Mouse (Mus musculus) fat pad, adult 2 months (tissue): Measurements from ENCODE around the gene Slc43a2.

ENCODE experiments used
- DNase-seq: peaks from one replicate; pipeline ENCODE4 v3.0.0-alpha.2; 2011; ENCODE audit warnings: low read depth, low spot score; ENCODE audit errors: extremely low read depth

The Slc43a2 gene

GRCm38 (mm10) chr11:75531469-75532242, at the start of gene Slc43a2:
Gene Slc43a2, plus strand, starts transcription at chr11:75531694.
- no peak for DNase-seq

- DNase-seq = no peak
These were observed 45.3 kb upstream of the Slc43a2 start for GRCm38 (mm10) chr11:75486192-75486591.

GRCm38 (mm10) chr11:75486601-75487285, 44.8 kb upstream of the Slc43a2 start, which contains the start of gene Prpf8:
Gene Prpf8, plus strand, starts transcription at chr11:75486816.
- no peak for DNase-seq

- DNase-seq = no peak
These were observed 44.0 kb upstream of the Slc43a2 start for GRCm38 (mm10) chr11:75487496-75487895.

GRCm38 (mm10) chr11:75494296-75495049, 37.0 kb upstream of the Slc43a2 start:
- DNase-seq = no peak

GRCm38 (mm10) chr11:75498126-75498525, 33.4 kb upstream of the Slc43a2 start:
- no peak for DNase-seq

- DNase-seq = no peak
These were observed 23.3 kb upstream of the Slc43a2 start for GRCm38 (mm10) chr11:75508162-75508561.

GRCm38 (mm10) chr11:75508904-75509303, 22.6 kb upstream of the Slc43a2 start:
- DNase-seq = no peak

- DNase-seq = no peak
These were observed 21.5 kb upstream of the Slc43a2 start, which contains the start of gene Rilp for GRCm38 (mm10) chr11:75509741-75510626. Gene Rilp, plus strand, starts transcription at chr11:75510094.

- DNase-seq = no peak
These were observed 20.9 kb upstream of the Slc43a2 start for GRCm38 (mm10) chr11:75510627-75510993.

GRCm38 (mm10) chr11:75511213-75511612, 20.3 kb upstream of the Slc43a2 start:
- no peak for DNase-seq

- no peak for DNase-seq
These were observed 19.0 kb upstream of the Slc43a2 start for GRCm38 (mm10) chr11:75512301-75513018.

GRCm38 (mm10) chr11:75513336-75513735, 18.2 kb upstream of the Slc43a2 start, which contains the start of gene Scarf1:
Gene Scarf1, plus strand, starts transcription at chr11:75513540.
- DNase-seq = no peak

GRCm38 (mm10) chr11:75515186-75515585, 16.3 kb upstream of the Slc43a2 start:
- no peak for DNase-seq

- no peak for DNase-seq
These were observed 11.5 kb upstream of the Slc43a2 start for GRCm38 (mm10) chr11:75519834-75520633.

GRCm38 (mm10) chr11:75521609-75522008, 9.9 kb upstream of the Slc43a2 start:
- no peak for DNase-seq

GRCm38 (mm10) chr11:75522793-75523192, 8.7 kb upstream of the Slc43a2 start:
- DNase-seq = no peak

GRCm38 (mm10) chr11:75525531-75526125, 5.9 kb upstream of the Slc43a2 start:
- DNase-seq = no peak

GRCm38 (mm10) chr11:75526943-75527342, 4.6 kb upstream of the Slc43a2 start:
- no peak for DNase-seq
